Mouse (Mus musculus) embryo, embryonic 9.5 days (tissue): ENCODE measurements around the gene Nav3.
A peak's percentile ranks its signal among the peaks of the same experiment; 100 is the strongest.

Experiments used
- DNase-seq: peaks from one replicate; pipeline ENCODE4 v3.0.0-alpha.2; 2017; ENCODE audit errors: extremely low spot score

The Nav3 gene

GRCm38 (mm10) chr10:109832768-109833291 lies 623.2 kb downstream of the Nav3 start:
- DNase-seq: peak; percentile 24

GRCm38 (mm10) chr10:109806782-109807493 lies 649.1 kb downstream of the Nav3 start:
- DNase-seq: no peak

- DNase-seq: no peak
Measured at GRCm38 (mm10) chr10:109803441-109803840, 652.6 kb downstream of the Nav3 start.

- no peak for DNase-seq
Measured at GRCm38 (mm10) chr10:109802236-109802635, 653.8 kb downstream of the Nav3 start.

- DNase-seq: no peak
Measured at GRCm38 (mm10) chr10:109799246-109799645, 656.8 kb downstream of the Nav3 start.

GRCm38 (mm10) chr10:109796981-109797380 lies 659.0 kb downstream of the Nav3 start:
- DNase-seq: no peak

- DNase-seq: no peak
Measured at GRCm38 (mm10) chr10:109793491-109793890, 662.5 kb downstream of the Nav3 start.

GRCm38 (mm10) chr10:109788728-109789127 lies 667.3 kb downstream of the Nav3 start:
- DNase-seq: no peak

GRCm38 (mm10) chr10:109779109-109779508 lies 676.9 kb downstream of the Nav3 start:
- no peak for DNase-seq

GRCm38 (mm10) chr10:109769092-109769491 lies 686.9 kb downstream of the Nav3 start:
- no peak for DNase-seq

GRCm38 (mm10) chr10:109765650-109766049 lies 690.4 kb downstream of the Nav3 start:
- peak; percentile 34 for DNase-seq

- DNase-seq: no peak
Measured at GRCm38 (mm10) chr10:109764412-109765101, 691.4 kb downstream of the Nav3 start.

GRCm38 (mm10) chr10:109758921-109759600 lies 696.9 kb downstream of the Nav3 start:
- no peak for DNase-seq

- DNase-seq: no peak
Measured at GRCm38 (mm10) chr10:109746901-109747300, 709.1 kb downstream of the Nav3 start.

- no peak for DNase-seq
Measured at GRCm38 (mm10) chr10:109741664-109742063, 714.3 kb downstream of the Nav3 start.

- DNase-seq: no peak
Measured at GRCm38 (mm10) chr10:109740326-109740725, 715.7 kb downstream of the Nav3 start.

- no peak for DNase-seq
Measured at GRCm38 (mm10) chr10:109723646-109724045, 732.4 kb downstream of the Nav3 start.

GRCm38 (mm10) chr10:109718808-109719207 lies 737.2 kb downstream of the Nav3 start:
- DNase-seq: no peak

GRCm38 (mm10) chr10:109718390-109718789 lies 737.6 kb downstream of the Nav3 start:
- no peak for DNase-seq

- DNase-seq: peak; percentile 25
Measured at GRCm38 (mm10) chr10:109713001-109713400, 743.0 kb downstream of the Nav3 start.

GRCm38 (mm10) chr10:109699771-109700335 lies 756.2 kb downstream of the Nav3 start:
- no peak for DNase-seq

GRCm38 (mm10) chr10:109690564-109690963 lies 765.4 kb downstream of the Nav3 start:
- no peak for DNase-seq
